Mouse (Mus musculus) limb, embryonic 14.5 days (tissue): ENCODE results near the gene Olfr675. TPM values are rescaled to one million over a fixed set of nuclear protein-coding genes. Genes with fewer than 3 reads are reported as not detected.
"Not testable (repeated sequence)": the region's sequence is repeated elsewhere in the genome, so short reads cannot be mapped to it uniquely, and the experiment has no call there.

Experiments used
- ATAC-seq: fragments of 200-750 bp; cut with Nextera tagmentation; 2 replicates; pipeline ENCODE4 v1.8.0; 2017; ENCODE audit warnings: low read depth, moderate number of reproducible peaks, moderate TSS enrichment; ENCODE audit not compliant: low FRiP score
- DNase-seq: peaks from one replicate; pipeline ENCODE4 v3.0.0-alpha.2; 2015; ENCODE audit warnings: low spot score
- H3K27ac ChIP-seq: fragments of 300-500 bp; sonication (generic); replicated peaks from 2 replicates; pipeline ENCODE4 v1.5.1; 2014; ENCODE audit warnings: low read depth, mild to moderate bottlenecking, low read length, moderate library complexity, mixed read lengths
- H3K27me3 ChIP-seq: fragments of 300-500 bp; sonication (generic); 2 replicates; pipeline ENCODE4 v1.6.1; 2014; ENCODE audit warnings: low read length, mixed read lengths; ENCODE audit not compliant: control insufficient read depth, insufficient read depth
- H3K36me3 ChIP-seq: fragments of 300-500 bp; sonication (generic); 2 replicates; pipeline ENCODE4 v1.6.1; 2014; ENCODE audit warnings: mild to moderate bottlenecking, low read length, moderate library complexity, mixed read lengths; ENCODE audit not compliant: control insufficient read depth, insufficient read depth
- H3K4me1 ChIP-seq: fragments of 300-500 bp; sonication (generic); 2 replicates; pipeline ENCODE4 v1.6.1; 2014; ENCODE audit warnings: antibody characterized with exemption, low read length, mixed read lengths; ENCODE audit not compliant: control insufficient read depth, insufficient read depth
- H3K4me2 ChIP-seq: fragments of 300-500 bp; sonication (generic); replicated peaks from 2 replicates; pipeline ENCODE4 v1.6.1; 2014; ENCODE audit warnings: low read depth, mild to moderate bottlenecking, low read length, moderate library complexity; ENCODE audit not compliant: severe bottlenecking
- H3K4me3 ChIP-seq: fragments of 300-500 bp; sonication (generic); replicated peaks from 2 replicates; pipeline ENCODE4 v1.5.1; 2014; ENCODE audit warnings: low read length
- H3K9ac ChIP-seq: fragments of 300-500 bp; sonication (generic); 2 replicates; pipeline ENCODE4 v1.6.1; 2014; ENCODE audit warnings: mild to moderate bottlenecking, low read depth, low read length, moderate library complexity; ENCODE audit not compliant: severe bottlenecking
- H3K9me3 ChIP-seq: fragments of 300-500 bp; sonication (generic); 2 replicates; pipeline ENCODE4 v1.6.1; 2016; ENCODE audit warnings: low read length; ENCODE audit not compliant: control insufficient read depth
- POLR2A ChIP-seq: fragments of 200-500 bp; IDR thresholded peaks from 2 replicates; pipeline ENCODE4 v1.8.0; 2012; ENCODE audit warnings: inconsistent platforms, mild to moderate bottlenecking, moderate library complexity, borderline replicate concordance; ENCODE audit not compliant: insufficient read depth, insufficient read length; ENCODE audit errors: extremely low read depth
- WGBS: fragments of 180-500 bp; shearing (Covaris S2); extraction: QIAGEN DNeasy Blood & Tissue Kit; methylation state at CpG from one replicate; pipeline ENCODE4 v1.1.7; 2014; 5-methylcytosine and 5-hydroxymethylcytosine counted together
- polyA plus RNA-seq, 2 experiments: library from polyadenylated mRNA; depleted of rRNA in 1 of 2; stranded (reverse) in 1 of 2; unstranded in 1 of 2; fragments of >200 nt; fragmentation: Nextera tagmentation in 1 of 2; extraction: Ambion mirVana in 1 of 2; gene quantifications; 2 replicates each; pipeline versions ENCODE4 v1.2.1 to v1.2.3; 2012 to 2014

Gene Olfr675
- polyA plus RNA-seq, 2 experiments: not detected

- TF ChIP-seq POLR2A: no peak
- H3K4me1 ChIP-seq: no peaks in the 10 kb centered on the region
- no peak within 1 kb of the TSS for H3K27ac ChIP-seq
- H3K36me3 ChIP-seq: no peaks in the 10 kb centered on the region
- H3K4me3 ChIP-seq: no peak within 1 kb of the TSS
- no peak within 1 kb of the TSS for H3K9ac ChIP-seq
- no peak within 1 kb of the TSS for H3K4me2 ChIP-seq
- H3K27me3 ChIP-seq: no peaks in the 10 kb centered on the region
- ATAC-seq (no peak), DNase-seq (no peak)
- no peaks in the 10 kb centered on the region for H3K9me3 ChIP-seq
Observed at GRCm38 (mm10) chr7:105001929-105002328, 26.3 kb downstream of the Olfr675 start, which contains the start of gene Olfr672. Olfr672 (minus strand) TSS chr7:105002029.

- Histone ChIP-seq H3K27me3 (no peaks in the 10 kb centered on the region), H3K27ac (no peak within 1 kb of the TSS), H3K36me3 (no peaks in the 10 kb centered on the region), H3K4me2 (no peak within 1 kb of the TSS), H3K9me3 (no peaks in the 10 kb centered on the region), H3K9ac (no peak within 1 kb of the TSS), H3K4me1 (no peaks in the 10 kb centered on the region), H3K4me3 (no peak within 1 kb of the TSS)
- 76% methylated on average over 1 of the region's 1 CpGs for WGBS
- no peak for TF ChIP-seq POLR2A
- ATAC-seq (no peak), DNase-seq (no peak)
Observed at GRCm38 (mm10) chr7:104979026-104979425, 49.2 kb downstream of the Olfr675 start, which contains the start of gene Olfr671. Olfr671 (minus strand) TSS chr7:104979126.

- not testable (repeated sequence) for H3K4me3 ChIP-seq, H3K27me3 ChIP-seq
- 64% methylated on average over 2 of the region's 2 CpGs for WGBS
Observed at GRCm38 (mm10) chr7:104972507-104972906, 55.8 kb downstream of the Olfr675 start.

More at GRCm38 (mm10) chr7:104972507-104972906, 55.8 kb downstream of the Olfr675 start:
- not testable (repeated sequence) for H3K9ac ChIP-seq, H3K4me2 ChIP-seq, ATAC-seq, H3K4me1 ChIP-seq, DNase-seq, H3K27ac ChIP-seq, H3K36me3 ChIP-seq, H3K9me3 ChIP-seq

Other genes starting within 250 kb of the Olfr675 start
- gene Usp17lb, start 185.9 kb downstream of the Olfr675 start, polyA plus RNA-seq (2012; rRNA removed): not detected in 2 replicates
- not detected in 2 replicates for gene Usp17lb, start 185.9 kb downstream of the Olfr675 start, polyA plus RNA-seq (2014; fragmentation: Nextera tagmentation; extraction: Ambion mirVana)
- gene Usp17la, start 171.5 kb downstream of the Olfr675 start, polyA plus RNA-seq (2012; rRNA removed): not detected in 2 replicates
- gene Usp17la, start 171.5 kb downstream of the Olfr675 start, polyA plus RNA-seq (2014; fragmentation: Nextera tagmentation; extraction: Ambion mirVana): not detected in 2 replicates
- not detected in 2 replicates for gene Olfr665, start 150.4 kb downstream of the Olfr675 start, polyA plus RNA-seq (2012; rRNA removed)
- gene Olfr665, start 150.4 kb downstream of the Olfr675 start, polyA plus RNA-seq (2014; fragmentation: Nextera tagmentation; extraction: Ambion mirVana): not detected in 2 replicates
- gene Olfr666, start 132.5 kb downstream of the Olfr675 start, polyA plus RNA-seq (2012; rRNA removed): not detected in 2 replicates
- not detected in 2 replicates for gene Olfr666, start 132.5 kb downstream of the Olfr675 start, polyA plus RNA-seq (2014; fragmentation: Nextera tagmentation; extraction: Ambion mirVana)
- not detected in 2 replicates for gene Olfr667, start 107.0 kb downstream of the Olfr675 start, polyA plus RNA-seq (2012; rRNA removed)
- not detected in 2 replicates for gene Olfr667, start 107.0 kb downstream of the Olfr675 start, polyA plus RNA-seq (2014; fragmentation: Nextera tagmentation; extraction: Ambion mirVana)
- not detected in 2 replicates for gene Olfr668, start 100.4 kb downstream of the Olfr675 start, polyA plus RNA-seq (2012; rRNA removed)
- gene Olfr668, start 100.4 kb downstream of the Olfr675 start, polyA plus RNA-seq (2014; fragmentation: Nextera tagmentation; extraction: Ambion mirVana): not detected in 2 replicates
- 0.10 TPM in 1 of 2 replicates, not detected in the other for gene Olfr669, start 94.2 kb downstream of the Olfr675 start, polyA plus RNA-seq (2012; rRNA removed)
- not detected in 2 replicates for gene Olfr669, start 94.2 kb downstream of the Olfr675 start, polyA plus RNA-seq (2014; fragmentation: Nextera tagmentation; extraction: Ambion mirVana)
- gene Olfr670, start 65.8 kb downstream of the Olfr675 start, polyA plus RNA-seq (2012; rRNA removed): not detected in 2 replicates
- 0.07 and 0.14 TPM in 2 replicates for gene Olfr670, start 65.8 kb downstream of the Olfr675 start, polyA plus RNA-seq (2014; fragmentation: Nextera tagmentation; extraction: Ambion mirVana)
- gene Olfr671, start 49.3 kb downstream of the Olfr675 start, polyA plus RNA-seq (2012; rRNA removed): not detected in 2 replicates
- not detected in 2 replicates for gene Olfr671, start 49.3 kb downstream of the Olfr675 start, polyA plus RNA-seq (2014; fragmentation: Nextera tagmentation; extraction: Ambion mirVana)
- gene Olfr672, start 26.4 kb downstream of the Olfr675 start, polyA plus RNA-seq (2012; rRNA removed): not detected in 2 replicates
- gene Olfr672, start 26.4 kb downstream of the Olfr675 start, polyA plus RNA-seq (2014; fragmentation: Nextera tagmentation; extraction: Ambion mirVana): not detected in 2 replicates
- not detected in 2 replicates for gene Olfr676, start 4.2 kb upstream of the Olfr675 start, polyA plus RNA-seq (2012; rRNA removed)
- not detected in 2 replicates for gene Olfr676, start 4.2 kb upstream of the Olfr675 start, polyA plus RNA-seq (2014; fragmentation: Nextera tagmentation; extraction: Ambion mirVana)
- gene Olfr677, start 22.9 kb upstream of the Olfr675 start, polyA plus RNA-seq (2012; rRNA removed): not detected in 2 replicates
- gene Olfr677, start 22.9 kb upstream of the Olfr675 start, polyA plus RNA-seq (2014; fragmentation: Nextera tagmentation; extraction: Ambion mirVana): not detected in 2 replicates
- gene Olfr678, start 36.0 kb upstream of the Olfr675 start, polyA plus RNA-seq (2012; rRNA removed): not detected in 2 replicates
- gene Olfr678, start 36.0 kb upstream of the Olfr675 start, polyA plus RNA-seq (2014; fragmentation: Nextera tagmentation; extraction: Ambion mirVana): not detected in 2 replicates
- not detected in 2 replicates for gene Olfr679, start 52.7 kb upstream of the Olfr675 start, polyA plus RNA-seq (2012; rRNA removed)
- not detected in 2 replicates for gene Olfr679, start 52.7 kb upstream of the Olfr675 start, polyA plus RNA-seq (2014; fragmentation: Nextera tagmentation; extraction: Ambion mirVana)
- not detected in 2 replicates for gene Olfr680-ps1, start 64.4 kb upstream of the Olfr675 start, polyA plus RNA-seq (2012; rRNA removed)
- gene Olfr680-ps1, start 64.4 kb upstream of the Olfr675 start, polyA plus RNA-seq (2014; fragmentation: Nextera tagmentation; extraction: Ambion mirVana): not detected in 2 replicates
- not detected in 2 replicates for gene Olfr681, start 88.4 kb upstream of the Olfr675 start, polyA plus RNA-seq (2012; rRNA removed)
- gene Olfr681, start 88.4 kb upstream of the Olfr675 start, polyA plus RNA-seq (2014; fragmentation: Nextera tagmentation; extraction: Ambion mirVana): not detected in 2 replicates
- not detected in 2 replicates for gene Olfr683, start 118.6 kb upstream of the Olfr675 start, polyA plus RNA-seq (2012; rRNA removed)
- not detected in 2 replicates for gene Olfr683, start 118.6 kb upstream of the Olfr675 start, polyA plus RNA-seq (2014; fragmentation: Nextera tagmentation; extraction: Ambion mirVana)
- gene Olfr684, start 135.2 kb upstream of the Olfr675 start, polyA plus RNA-seq (2012; rRNA removed): not detected in 2 replicates
- not detected in 2 replicates for gene Olfr684, start 135.2 kb upstream of the Olfr675 start, polyA plus RNA-seq (2014; fragmentation: Nextera tagmentation; extraction: Ambion mirVana)
- gene Olfr685, start 157.6 kb upstream of the Olfr675 start, polyA plus RNA-seq (2012; rRNA removed): not detected in 2 replicates
- gene Olfr685, start 157.6 kb upstream of the Olfr675 start, polyA plus RNA-seq (2014; fragmentation: Nextera tagmentation; extraction: Ambion mirVana): not detected in 2 replicates
- gene Olfr686, start 179.0 kb upstream of the Olfr675 start, polyA plus RNA-seq (2012; rRNA removed): not detected in 2 replicates
- gene Olfr686, start 179.0 kb upstream of the Olfr675 start, polyA plus RNA-seq (2014; fragmentation: Nextera tagmentation; extraction: Ambion mirVana): not detected in 2 replicates